ENCODE assay signal across 33 mouse cellular contexts in genomic region chr7:30981703-30982102, GRCm38 (mm10). TPM values are rescaled to one million over a fixed set of nuclear protein-coding genes. Genes with fewer than 3 reads are reported as not detected.
"Had no signal": no experiment of that assay in that cellular context is flagged by ENCODE, and none has a peak within 500 bp of the region (broad histone marks: within the 10 kb centered on the region; RNA-seq: fewer than 3 reads in every experiment).

No protein-coding gene starts in this region.

- DNase-seq: cerebellum, adult 8-10 months; cerebellum, adult 9-10 months; cerebellum, adult 9-11 months; cerebellum, postnatal 10 days; cerebellum, postnatal 14 days; cerebellum, postnatal 25 days; cerebellum, postnatal 36 days; embryo, embryonic 11 days; forebrain, postnatal 0 days; gastrocnemius, adult 2 months; gastrocnemius, postnatal 10 days; gastrocnemius, postnatal 14 days; gastrocnemius, postnatal 25 days; gastrocnemius, postnatal 36 days; heart, adult 11 months; heart, adult 18-20 months; heart, adult 2 months had no signal

- H3K4me1 ChIP-seq: embryonic facial prominence, embryonic 10.5 days; embryonic facial prominence, embryonic 12.5 days; embryonic facial prominence, embryonic 13.5 days; embryonic facial prominence, embryonic 15.5 days; forebrain, embryonic 10.5 days; forebrain, embryonic 12.5 days; forebrain, embryonic 13.5 days; forebrain, embryonic 15.5 days had no signal

- H3K27ac ChIP-seq: embryonic facial prominence, embryonic 10.5 days; embryonic facial prominence, embryonic 12.5 days; embryonic facial prominence, embryonic 13.5 days; embryonic facial prominence, embryonic 15.5 days; forebrain, embryonic 10.5 days; forebrain, embryonic 12.5 days; forebrain, embryonic 13.5 days; forebrain, embryonic 15.5 days; gastrocnemius, adult 2 months; heart, adult 2 months had no signal

- H3K36me3 ChIP-seq: embryonic facial prominence, embryonic 10.5 days; embryonic facial prominence, embryonic 12.5 days; embryonic facial prominence, embryonic 13.5 days; embryonic facial prominence, embryonic 15.5 days; forebrain, embryonic 10.5 days; forebrain, embryonic 12.5 days; forebrain, embryonic 15.5 days had no signal

- H3K4me3 ChIP-seq: embryonic facial prominence, embryonic 10.5 days; embryonic facial prominence, embryonic 12.5 days; embryonic facial prominence, embryonic 13.5 days; embryonic facial prominence, embryonic 15.5 days; erythroblast, embryonic 14.5 days; forebrain, embryonic 10.5 days; forebrain, embryonic 12.5 days; forebrain, embryonic 13.5 days; forebrain, embryonic 15.5 days; gastrocnemius, adult 2 months; heart, adult 2 months had no signal

- H3K27me3 ChIP-seq: embryonic facial prominence, embryonic 12.5 days; embryonic facial prominence, embryonic 13.5 days; embryonic facial prominence, embryonic 15.5 days; forebrain, embryonic 12.5 days; forebrain, embryonic 13.5 days; forebrain, embryonic 15.5 days had no signal

RNA-seq across cellular contexts. Expression of gene Fam187b, which starts 8.1 kb away (rescaled TPM):
- polyA plus RNA-seq: erythroblast, embryonic 14.5 days had no signal

RNA-seq across cellular contexts. Expression of gene Hamp, which starts 37.9 kb away (rescaled TPM):
- polyA plus RNA-seq: cortical plate, adult 2 months; embryonic facial prominence, embryonic 10.5 days; embryonic facial prominence, embryonic 11.5 days; embryonic facial prominence, embryonic 12.5 days; embryonic facial prominence, embryonic 13.5 days; embryonic facial prominence, embryonic 14.5 days; embryonic facial prominence, embryonic 15.5 days; erythroblast, embryonic 14.5 days; forebrain, embryonic 10.5 days; forebrain, embryonic 11.5 days; forebrain, embryonic 12.5 days; forebrain, embryonic 13.5 days; forebrain, embryonic 14.5 days; forebrain, embryonic 15.5 days; forebrain, embryonic 16.5 days; forebrain, postnatal 0 days; frontal cortex, adult 2 months had no signal

RNA-seq across cellular contexts. Expression of gene Hamp2, which starts 57.2 kb away (rescaled TPM):
- polyA plus RNA-seq: cortical plate, adult 2 months; embryonic facial prominence, embryonic 10.5 days; embryonic facial prominence, embryonic 11.5 days; embryonic facial prominence, embryonic 12.5 days; embryonic facial prominence, embryonic 14.5 days; embryonic facial prominence, embryonic 15.5 days; erythroblast, embryonic 14.5 days; forebrain, embryonic 10.5 days; forebrain, embryonic 11.5 days; forebrain, embryonic 12.5 days; forebrain, embryonic 13.5 days; forebrain, embryonic 14.5 days; forebrain, embryonic 15.5 days; forebrain, embryonic 16.5 days; forebrain, postnatal 0 days; frontal cortex, adult 2 months had no signal
